Mouse (Mus musculus): ENCODE measurements around the gene Ralgds. TPM values are rescaled to one million over a fixed set of nuclear protein-coding genes. Genes with fewer than 3 reads are reported as not detected.
A peak's percentile ranks its signal among the peaks of the same experiment; 100 is the strongest.

Ralgds gene
- total and polyA plus RNA-seq, 2 experiments from 2014 or later = 84.6 to 292 TPM

DNA sequence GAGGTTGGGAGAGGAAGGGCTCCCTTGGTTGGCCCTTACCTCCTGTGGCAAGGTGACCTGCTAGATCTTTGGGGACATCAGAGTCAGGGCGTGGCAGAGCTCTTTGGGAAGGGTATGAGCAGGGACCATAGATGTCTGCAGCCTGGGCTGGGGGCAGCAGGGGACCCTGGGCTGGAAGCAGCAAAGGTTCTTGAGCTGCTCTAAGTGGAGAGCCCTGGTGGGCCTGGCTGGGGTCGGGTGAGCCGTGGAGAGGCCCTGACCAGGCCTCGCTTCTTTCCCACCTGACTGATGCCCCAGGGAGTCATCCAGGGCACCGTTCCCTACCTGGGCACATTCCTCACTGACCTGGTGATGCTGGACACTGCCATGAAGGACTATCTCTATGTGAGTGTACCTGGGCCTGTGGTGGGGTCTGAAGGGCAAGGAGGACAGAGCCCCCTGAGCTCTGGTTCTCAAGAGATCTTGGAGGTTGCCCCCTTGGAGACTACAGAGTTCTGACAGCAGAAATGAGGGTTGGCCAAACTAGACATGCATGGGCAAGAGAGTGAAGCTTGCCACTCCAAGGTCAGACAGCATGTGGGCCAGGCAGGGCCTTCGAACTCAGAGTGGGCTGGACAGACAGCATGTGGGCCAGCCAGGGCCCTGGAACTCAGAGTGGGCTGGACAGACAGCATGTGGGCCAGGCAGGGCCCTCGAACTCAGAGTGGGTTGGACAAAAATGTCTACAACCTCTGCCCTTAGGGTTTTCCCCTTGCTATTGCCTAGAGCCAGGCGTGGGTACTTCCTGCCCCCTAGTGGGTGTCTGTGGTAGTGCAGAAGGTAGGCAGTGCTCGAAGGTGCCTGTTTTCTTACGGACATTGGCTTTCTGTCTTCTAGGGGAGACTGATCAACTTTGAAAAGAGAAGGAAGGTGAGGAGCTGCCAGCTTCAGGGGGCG is 34.6 kb downstream of the Ralgds start:
- H3K27me3 ChIP-seq (ENCODE audit: insufficient read depth, low read length) = no peaks in the 10 kb centered on the region
- H3K4me2 ChIP-seq (ENCODE audit: low read depth, low read length, poor library complexity, severe bottlenecking) = no peak overlapping the region
- peak; percentile 98 for TF ChIP-seq CTCF (IDR thresholded peaks at IDR 0.05)
- ATAC-seq (ENCODE audit: low FRiP score) (no peak), DNase-seq (ENCODE audit: low spot score) (peak; percentile 78)
- H3K9ac ChIP-seq (replicated peaks; ENCODE audit: low read length, poor library complexity, severe bottlenecking) = no peak overlapping the region
- no peak overlapping the region for H3K4me3 ChIP-seq (ENCODE audit: low read depth, low read length)
- H3K27ac ChIP-seq (ENCODE audit: low read depth, low read length) = no peak overlapping the region
- 59% methylated on average over 11 of the region's 11 CpGs for whole genome bisulfite sequencing
- no peaks in the 10 kb centered on the region for H3K4me1 ChIP-seq (ENCODE audit: insufficient read depth, low read length)
- H3K9me3 ChIP-seq (ENCODE audit: low read length) = no peaks in the 10 kb centered on the region
- H3K36me3 ChIP-seq (ENCODE audit: insufficient read depth, low read length) = peaks cover 91% of the 10 kb centered on the region

DNA sequence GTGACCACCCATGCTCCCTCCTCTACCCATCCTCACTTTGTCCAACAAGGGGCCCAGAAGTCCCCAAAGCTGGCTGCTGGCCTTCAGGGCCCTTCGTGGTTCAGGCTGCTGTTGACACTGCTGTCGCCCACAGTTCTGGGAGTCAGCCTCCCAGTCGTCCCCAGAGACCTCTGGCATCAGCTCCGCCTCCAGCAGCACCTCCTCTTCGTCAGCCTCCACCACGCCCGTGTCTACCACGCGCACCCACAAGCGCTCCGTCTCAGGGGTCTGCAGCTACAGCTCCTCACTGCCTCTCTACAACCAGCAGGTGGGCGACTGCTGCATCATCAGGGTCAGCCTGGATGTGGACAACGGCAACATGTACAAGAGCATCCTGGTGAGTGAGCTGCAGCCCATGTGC is 36.2 kb downstream of the Ralgds start:
- Histone ChIP-seq H3K4me1 (ENCODE audit: insufficient read depth, low read length) (no peaks in the 10 kb centered on the region), H3K9me3 (ENCODE audit: low read length) (no peaks in the 10 kb centered on the region), H3K9ac (replicated peaks; ENCODE audit: low read length, poor library complexity, severe bottlenecking) (no peak overlapping the region), H3K4me3 (ENCODE audit: low read depth, low read length) (no peak overlapping the region), H3K27me3 (ENCODE audit: insufficient read depth, low read length) (no peaks in the 10 kb centered on the region), H3K27ac (ENCODE audit: low read depth, low read length) (no peak overlapping the region), H3K36me3 (ENCODE audit: insufficient read depth, low read length) (peaks cover 87% of the 10 kb centered on the region), H3K4me2 (ENCODE audit: low read depth, low read length, poor library complexity, severe bottlenecking) (no peak overlapping the region)
- TF ChIP-seq CTCF (IDR thresholded peaks at IDR 0.05) = no peak
- ATAC-seq (ENCODE audit: low FRiP score) (no peak), DNase-seq (ENCODE audit: low spot score) (no peak)
- 92% methylated on average over 13 of the region's 13 CpGs for WGBS

DNA sequence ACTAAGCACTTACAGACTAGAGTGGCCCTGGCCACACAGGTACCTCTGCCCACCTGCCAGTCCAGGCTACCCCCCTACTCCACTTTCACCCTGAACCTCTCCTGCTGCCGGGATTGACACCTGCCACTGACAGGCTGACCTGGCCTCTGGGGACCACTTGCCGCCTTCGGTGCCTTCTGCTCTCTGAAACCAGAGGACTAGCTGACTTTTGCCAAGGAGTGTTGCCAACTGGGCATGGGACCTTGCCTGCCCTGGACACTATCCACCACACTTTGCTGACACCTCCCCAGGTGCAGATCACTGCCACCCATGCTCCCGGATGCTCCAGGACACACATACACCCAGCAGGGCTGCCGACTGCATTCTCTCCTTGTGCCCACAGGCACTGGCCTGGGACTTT is 39.4 kb downstream of the Ralgds start:
- H3K36me3 ChIP-seq (ENCODE audit: insufficient read depth, low read length) = peaks cover 62% of the 10 kb centered on the region

DNA sequence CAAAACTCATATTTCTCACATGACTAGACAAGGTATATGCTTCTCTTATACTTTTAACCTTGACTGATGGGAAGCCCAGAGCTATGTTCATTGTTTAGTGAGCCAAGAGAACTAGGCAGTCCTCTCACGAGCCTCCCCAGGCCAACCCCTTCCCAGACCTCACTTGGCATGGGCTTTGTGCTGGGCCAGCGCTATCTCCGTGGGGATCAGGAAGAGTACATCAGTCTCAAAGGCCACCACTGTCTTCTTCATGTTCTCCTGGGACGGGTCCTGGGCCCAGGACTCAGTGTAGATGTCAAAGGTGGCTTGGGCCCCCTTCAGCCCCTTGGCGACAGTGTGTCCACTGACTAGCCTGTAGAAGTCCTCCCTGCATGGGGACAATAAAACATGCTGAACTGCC is 44.5 kb downstream of the Ralgds start:
- Histone ChIP-seq H3K9me3 (ENCODE audit: low read length) (no peaks in the 10 kb centered on the region), H3K4me2 (ENCODE audit: low read depth, low read length, poor library complexity, severe bottlenecking) (no peak overlapping the region), H3K9ac (replicated peaks; ENCODE audit: low read length, poor library complexity, severe bottlenecking) (no peak overlapping the region), H3K27ac (ENCODE audit: low read depth, low read length) (no peak overlapping the region), H3K4me1 (ENCODE audit: insufficient read depth, low read length) (no peaks in the 10 kb centered on the region), H3K36me3 (ENCODE audit: insufficient read depth, low read length) (peaks cover 17% of the 10 kb centered on the region), H3K27me3 (ENCODE audit: insufficient read depth, low read length) (no peaks in the 10 kb centered on the region), H3K4me3 (ENCODE audit: low read depth, low read length) (no peak overlapping the region)
- no peak for TF ChIP-seq CTCF (IDR thresholded peaks at IDR 0.05)
- WGBS = 82% methylated on average over 5 of the region's 5 CpGs
- ATAC-seq (ENCODE audit: low FRiP score) (no peak), DNase-seq (ENCODE audit: low spot score) (no peak)

More for the DNA sequence above, 39.4 kb downstream of the Ralgds start:
- no peaks in the 10 kb centered on the region for H3K9me3 ChIP-seq (ENCODE audit: low read length)
- no peak overlapping the region for H3K4me3 ChIP-seq (ENCODE audit: low read depth, low read length)
- no peak overlapping the region for H3K27ac ChIP-seq (ENCODE audit: low read depth, low read length)
- 97% methylated on average over 5 of the region's 5 CpGs for WGBS
- no peak for TF ChIP-seq CTCF (IDR thresholded peaks at IDR 0.05)
- DNase-seq (ENCODE audit: low spot score) (no peak), ATAC-seq (ENCODE audit: low FRiP score) (no peak)
- H3K9ac ChIP-seq (replicated peaks; ENCODE audit: low read length, poor library complexity, severe bottlenecking) = no peak overlapping the region
- H3K27me3 ChIP-seq (ENCODE audit: insufficient read depth, low read length) = no peaks in the 10 kb centered on the region
- no peaks in the 10 kb centered on the region for H3K4me1 ChIP-seq (ENCODE audit: insufficient read depth, low read length)
- H3K4me2 ChIP-seq (ENCODE audit: low read depth, low read length, poor library complexity, severe bottlenecking) = no peak overlapping the region

DNA sequence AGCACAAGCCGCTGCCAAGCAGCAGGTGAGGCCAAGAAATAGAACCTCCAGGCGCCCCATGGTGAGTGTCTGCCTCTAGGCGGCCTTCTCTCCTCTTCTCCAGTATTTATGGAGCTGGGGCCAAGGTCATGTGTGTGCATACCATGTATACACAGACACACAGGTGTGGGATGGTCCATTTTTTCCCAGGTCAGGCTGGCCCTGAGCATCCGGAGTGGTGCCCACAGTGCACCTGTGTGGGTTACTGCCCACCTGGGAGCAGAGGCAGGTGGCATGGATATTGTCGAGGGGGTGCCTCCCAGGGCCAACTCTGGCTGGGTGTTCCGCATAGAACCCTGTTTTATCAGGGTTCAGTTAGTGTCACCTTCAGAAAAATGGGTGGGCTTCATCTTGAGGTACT is 50.4 kb downstream of the Ralgds start, which contains the start of gene Cel:
TSS of gene Cel (minus strand) at position 101 of the 400 bp plus-strand sequence.
- ATAC-seq (ENCODE audit: low FRiP score) = no peak
- Histone ChIP-seq H3K36me3 (ENCODE audit: insufficient read depth, low read length) (peaks cover 28% of the 10 kb centered on the region), H3K9ac (replicated peaks; ENCODE audit: low read length, poor library complexity, severe bottlenecking) (no peak within 1 kb of the TSS), H3K9me3 (ENCODE audit: low read length) (no peaks in the 10 kb centered on the region), H3K4me2 (ENCODE audit: low read depth, low read length, poor library complexity, severe bottlenecking) (no peak within 1 kb of the TSS), H3K4me3 (ENCODE audit: low read depth, low read length) (no peak within 1 kb of the TSS), H3K4me1 (ENCODE audit: insufficient read depth, low read length) (no peaks in the 10 kb centered on the region), H3K27me3 (ENCODE audit: insufficient read depth, low read length) (no peaks in the 10 kb centered on the region), H3K27ac (ENCODE audit: low read depth, low read length) (no peak within 1 kb of the TSS)
- no peak for DNase-seq (ENCODE audit: low spot score)
- TF ChIP-seq CTCF (IDR thresholded peaks at IDR 0.05) = no peak
- WGBS = 70% methylated on average over 6 of the region's 6 CpGs

DNA sequence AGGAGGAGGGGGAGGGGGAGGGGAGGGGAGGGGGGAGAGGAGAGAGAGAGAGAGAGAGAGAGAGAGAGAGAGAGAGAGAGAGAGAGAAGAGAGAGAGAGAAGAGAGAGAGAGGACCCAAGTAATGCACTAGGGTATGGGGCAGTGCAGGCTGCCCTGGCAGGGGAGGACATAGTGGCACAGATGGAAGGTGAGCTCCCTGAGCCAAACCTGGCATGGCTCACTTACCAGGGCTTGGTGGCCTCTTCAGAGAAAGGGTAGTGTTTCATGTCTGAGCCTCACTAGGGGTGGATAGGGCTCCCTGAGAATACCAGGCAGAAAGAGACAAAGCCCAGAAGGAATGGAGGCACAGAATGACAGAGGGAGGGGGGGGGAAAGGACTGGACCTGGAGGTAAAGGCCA is 50.9 kb downstream of the Ralgds start:
- H3K4me2 ChIP-seq (ENCODE audit: low read depth, low read length, poor library complexity, severe bottlenecking) = no peak overlapping the region
- no peaks in the 10 kb centered on the region for H3K9me3 ChIP-seq (ENCODE audit: low read length)
- TF ChIP-seq CTCF (IDR thresholded peaks at IDR 0.05) = no peak
- no peak overlapping the region for H3K9ac ChIP-seq (replicated peaks; ENCODE audit: low read length, poor library complexity, severe bottlenecking)
- no peak for ATAC-seq (ENCODE audit: low FRiP score)
- no peak overlapping the region for H3K4me3 ChIP-seq (ENCODE audit: low read depth, low read length)
- DNase-seq (ENCODE audit: low spot score) = no peak
- H3K4me1 ChIP-seq (ENCODE audit: insufficient read depth, low read length) = no peaks in the 10 kb centered on the region
- H3K27ac ChIP-seq (ENCODE audit: low read depth, low read length) = no peak overlapping the region
- peaks cover 34% of the 10 kb centered on the region for H3K36me3 ChIP-seq (ENCODE audit: insufficient read depth, low read length)
- H3K27me3 ChIP-seq (ENCODE audit: insufficient read depth, low read length) = no peaks in the 10 kb centered on the region

All from midbrain, postnatal 0 days (tissue).